Mouse (Mus musculus) hindbrain, embryonic 13.5 days (tissue): ENCODE results near the gene Nprl3. TPM values are rescaled to one million over a fixed set of nuclear protein-coding genes. Genes with fewer than 3 reads are reported as not detected.
A peak's percentile ranks its signal among the peaks of the same experiment; 100 is the strongest.

Experiments
- ATAC-seq: fragments of 200-750 bp; cut with Nextera tagmentation; 2 replicates; pipeline ENCODE4 v1.8.0; 2017; ENCODE audit warnings: moderate TSS enrichment; ENCODE audit not compliant: low FRiP score
- H3K27ac ChIP-seq: fragments of 300-500 bp; sonication (generic); 2 replicates; pipeline ENCODE4 v1.5.1; 2015; ENCODE audit warnings: inconsistent platforms, mild to moderate bottlenecking, moderate library complexity
- H3K27me3 ChIP-seq: fragments of 300-500 bp; sonication (generic); 2 replicates; pipeline ENCODE4 v1.6.1; 2015; ENCODE audit warnings: mild to moderate bottlenecking, inconsistent platforms
- H3K36me3 ChIP-seq: fragments of 300-500 bp; sonication (generic); 2 replicates; pipeline ENCODE4 v1.6.1; 2015; ENCODE audit warnings: mild to moderate bottlenecking, inconsistent platforms
- H3K4me1 ChIP-seq: fragments of 300-500 bp; sonication (generic); replicated peaks from 2 replicates; pipeline ENCODE4 v1.6.1; 2015; ENCODE audit warnings: inconsistent platforms
- H3K4me2 ChIP-seq: fragments of 300-500 bp; sonication (generic); 2 replicates; pipeline ENCODE4 v1.6.1; 2015; ENCODE audit warnings: inconsistent platforms, mild to moderate bottlenecking, moderate library complexity
- H3K4me3 ChIP-seq: fragments of 300-500 bp; sonication (generic); 2 replicates; pipeline ENCODE4 v1.5.1; 2015; ENCODE audit warnings: mild to moderate bottlenecking, inconsistent platforms
- H3K9ac ChIP-seq: fragments of 300-500 bp; sonication (generic); 2 replicates; pipeline ENCODE4 v1.6.1; 2015; ENCODE audit warnings: mild to moderate bottlenecking, inconsistent platforms
- H3K9me3 ChIP-seq: fragments of 300-500 bp; sonication (generic); 2 replicates; pipeline ENCODE4 v1.6.1; 2016; ENCODE audit warnings: inconsistent platforms
- WGBS: fragments of 180-500 bp; shearing (Covaris S2); methylation state at CpG from one replicate; pipeline ENCODE4 v1.1.7; 2015; 5-methylcytosine and 5-hydroxymethylcytosine counted together
- polyA plus RNA-seq: library from polyadenylated mRNA; unstranded; fragments of >200 nt; fragmentation: Nextera tagmentation; extraction: Ambion mirVana; gene quantifications from 2 replicates; pipeline ENCODE4 v1.2.1, GENCODE M21; 2015

The Nprl3 gene
- polyA plus RNA-seq, 1 experiment from 2014 or later: 43.5 TPM

DNA sequence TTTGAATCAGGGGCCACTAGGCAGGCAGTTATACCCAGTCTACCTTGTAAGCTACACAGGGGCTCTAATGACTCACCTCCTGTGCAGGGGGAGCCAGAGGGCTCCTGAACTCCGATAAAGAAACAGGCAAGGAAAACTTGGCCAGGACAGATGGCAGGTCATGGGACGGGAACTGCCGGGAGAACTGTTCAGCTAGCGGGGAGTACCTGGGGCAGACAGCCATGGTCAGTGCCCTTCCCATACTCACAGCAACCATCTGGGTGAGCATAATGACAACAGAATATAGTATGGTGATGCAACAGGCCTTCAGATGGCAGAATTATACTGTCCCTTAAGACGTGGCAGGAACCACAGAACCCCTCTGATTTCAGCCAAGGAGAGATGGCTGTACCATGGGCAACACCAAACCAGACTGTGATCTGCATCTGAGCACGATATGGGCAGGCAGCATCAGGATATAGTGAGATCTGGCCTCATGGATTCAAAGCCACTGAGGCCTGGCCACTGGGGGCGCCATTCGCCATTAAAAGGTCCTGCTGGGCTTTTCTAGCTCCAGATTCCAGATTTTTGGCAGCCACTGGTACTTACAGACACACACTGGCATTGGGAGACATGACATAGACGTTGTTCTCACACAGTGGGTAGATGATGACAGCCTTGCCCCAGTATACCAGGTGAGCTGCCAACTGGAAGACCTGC, 30.6 kb downstream of the Nprl3 start:
- H3K4me1 ChIP-seq: peaks cover 43% of the 10 kb centered on the region

DNA sequence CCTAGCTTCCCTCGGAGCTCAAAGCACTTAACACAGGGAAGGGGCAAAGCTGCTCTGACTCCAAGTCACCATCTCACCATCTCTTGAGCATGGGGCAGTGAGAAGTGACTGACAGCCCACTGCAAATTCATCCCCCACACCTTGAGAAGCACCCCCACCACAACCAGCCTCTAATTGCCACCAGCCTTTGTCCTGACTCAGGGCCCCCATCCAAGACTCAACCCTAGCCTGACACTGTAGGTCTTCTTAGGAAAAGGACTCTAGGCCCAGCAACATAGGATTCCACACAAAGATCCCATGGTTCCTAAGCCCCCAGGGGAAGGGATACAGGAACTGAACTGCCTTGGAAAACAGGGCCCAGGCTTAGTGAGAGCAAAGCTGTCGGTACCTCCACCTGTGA, 31.4 kb downstream of the Nprl3 start:
- H3K4me3 ChIP-seq: no peak overlapping the region
- H3K27ac ChIP-seq: peak overlapping the region; percentile 77
- H3K9me3 ChIP-seq: no peaks in the 10 kb centered on the region
- H3K9ac ChIP-seq: peak overlapping the region; percentile 26; the same call in 1 of the 2 replicates
- H3K36me3 ChIP-seq: peaks cover 68% of the 10 kb centered on the region
- WGBS: 64% methylated on average over 2 of the region's 2 CpGs
- H3K4me1 ChIP-seq: peaks cover 43% of the 10 kb centered on the region
- H3K27me3 ChIP-seq: no peaks in the 10 kb centered on the region
- no peak overlapping the region for H3K4me2 ChIP-seq
- ATAC-seq: peak; percentile 38

More for the DNA sequence above, 30.6 kb downstream of the Nprl3 start:
- Histone ChIP-seq H3K9ac (peak overlapping the region; percentile 46; the same call in 1 of the 2 replicates), H3K9me3 (no peaks in the 10 kb centered on the region), H3K27me3 (no peaks in the 10 kb centered on the region), H3K36me3 (peaks cover 68% of the 10 kb centered on the region), H3K4me2 (no peak overlapping the region), H3K4me3 (no peak overlapping the region), H3K27ac (peak overlapping the region; percentile 77)
- 54% methylated on average over 9 of the region's 9 CpGs for WGBS
- no peak for ATAC-seq

DNA sequence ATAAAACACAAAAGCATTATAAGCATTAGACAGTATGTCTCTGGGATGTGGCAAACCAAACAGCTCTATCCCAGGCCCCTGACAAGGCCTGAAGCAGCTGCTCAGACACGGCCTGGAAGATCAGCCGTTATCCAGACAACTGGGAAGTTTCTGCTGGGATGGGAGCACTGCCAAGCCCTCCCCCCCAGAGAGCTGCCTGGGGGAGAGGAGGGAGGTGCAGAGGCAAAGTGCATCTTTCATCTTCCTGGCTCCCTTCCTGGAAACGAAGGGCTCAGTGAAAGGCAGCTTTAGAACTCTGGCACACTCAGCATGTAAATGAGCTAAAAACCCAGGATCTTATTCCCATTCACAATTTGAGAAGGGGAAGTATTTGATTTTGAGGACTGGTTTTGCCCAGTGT, 31.9 kb downstream of the Nprl3 start:
- Histone ChIP-seq H3K4me1 (peaks cover 43% of the 10 kb centered on the region), H3K9me3 (no peaks in the 10 kb centered on the region), H3K4me3 (no peak overlapping the region), H3K9ac (peak overlapping the region; percentile 26), H3K27ac (peak overlapping the region; percentile 77), H3K27me3 (no peaks in the 10 kb centered on the region), H3K4me2 (no peak overlapping the region), H3K36me3 (peaks cover 68% of the 10 kb centered on the region)
- peak; percentile 36 for ATAC-seq
- WGBS: 30% methylated on average over 3 of the region's 3 CpGs

DNA sequence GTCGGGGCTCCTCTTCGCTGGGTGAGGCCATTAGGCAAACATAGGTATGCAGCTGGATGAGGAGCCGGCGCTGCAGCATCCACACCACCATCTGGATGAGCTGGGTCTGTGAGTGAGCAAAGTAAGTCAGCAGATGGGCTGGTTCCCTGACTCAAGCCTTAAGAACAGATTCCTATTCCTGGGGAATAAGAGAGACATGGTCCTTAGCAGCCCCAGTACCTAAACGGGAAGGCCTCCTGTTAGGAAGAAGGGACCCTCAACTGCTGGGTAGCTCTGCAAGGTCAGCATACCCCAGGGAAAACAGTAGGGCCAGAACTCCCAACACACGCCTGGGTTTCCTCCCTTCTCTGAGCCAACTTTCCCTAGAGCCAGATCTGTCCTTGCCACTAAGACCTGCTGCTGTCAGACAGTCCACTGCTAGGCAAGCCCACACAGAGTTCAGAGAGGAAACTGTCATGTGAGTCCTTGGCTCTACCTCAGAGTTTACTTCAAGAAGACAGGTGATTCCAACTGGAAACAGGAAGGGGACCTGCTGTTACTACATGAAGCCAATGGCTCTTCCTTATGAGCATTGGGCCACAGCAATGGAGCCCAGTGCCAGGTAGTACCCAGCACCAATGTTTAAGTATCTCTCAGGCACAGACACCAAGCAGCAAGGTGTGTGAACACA, 32.6 kb downstream of the Nprl3 start:
- no peak for ATAC-seq
- Histone ChIP-seq H3K4me2 (no peak overlapping the region), H3K4me3 (no peak overlapping the region), H3K27me3 (no peaks in the 10 kb centered on the region), H3K9ac (no peak overlapping the region; the same call in 1 of the 2 replicates), H3K27ac (peak overlapping the region; percentile 77), H3K9me3 (no peaks in the 10 kb centered on the region), H3K36me3 (peaks cover 68% of the 10 kb centered on the region), H3K4me1 (peaks cover 43% of the 10 kb centered on the region)
- WGBS: 85% methylated on average over 6 of the region's 6 CpGs

DNA sequence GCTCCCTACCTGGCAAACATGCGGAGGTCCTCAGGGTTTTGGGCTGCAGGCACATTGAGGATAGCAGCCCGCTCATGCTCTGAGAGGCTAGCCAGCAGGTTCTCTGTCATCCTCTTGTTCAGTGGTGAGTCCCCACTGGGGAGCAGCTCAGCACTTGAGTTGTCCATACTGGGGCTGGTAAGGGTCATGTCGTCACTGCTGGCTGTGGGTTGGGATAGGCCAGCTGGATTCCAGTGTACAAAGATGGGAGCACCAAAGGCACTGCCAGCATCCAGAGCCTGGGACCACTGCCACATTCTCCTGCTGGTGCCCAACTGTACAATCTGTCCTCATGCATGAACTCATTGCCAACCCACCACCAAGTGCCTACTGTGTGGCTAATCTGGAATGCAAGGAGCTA, 33.6 kb downstream of the Nprl3 start:
- Histone ChIP-seq H3K9me3 (no peaks in the 10 kb centered on the region), H3K9ac (0 out of 2 replicates have a peak overlapping the region, but pooled peaks have one; percentile 15), H3K4me1 (peaks cover 43% of the 10 kb centered on the region), H3K27ac (no peak overlapping the region), H3K27me3 (no peaks in the 10 kb centered on the region), H3K36me3 (peaks cover 70% of the 10 kb centered on the region), H3K4me3 (no peak overlapping the region), H3K4me2 (no peak overlapping the region)
- 88% methylated on average over 3 of the region's 3 CpGs for WGBS
- no peak for ATAC-seq

DNA sequence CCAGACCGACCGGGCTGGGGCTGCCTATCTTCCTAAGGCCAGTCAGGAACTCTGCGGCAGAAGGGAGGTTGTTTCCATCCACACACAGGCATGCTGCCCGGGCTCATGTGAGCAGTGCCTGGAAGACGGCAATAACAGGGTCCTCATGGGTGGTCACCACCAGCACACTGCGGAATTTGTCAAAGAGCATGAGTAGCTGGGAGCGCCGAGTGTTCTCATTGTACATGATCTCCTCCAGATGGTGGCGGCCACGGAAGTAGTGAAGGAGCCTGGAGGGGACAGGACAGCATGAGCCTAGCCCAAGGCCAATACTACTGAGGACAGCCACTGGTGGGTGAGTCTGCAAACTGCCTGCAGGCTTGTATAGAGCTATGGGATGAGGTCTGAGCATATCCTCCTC, 34.7 kb downstream of the Nprl3 start:
- Histone ChIP-seq H3K9me3 (no peaks in the 10 kb centered on the region), H3K9ac (no peak overlapping the region), H3K27ac (no peak overlapping the region), H3K27me3 (no peaks in the 10 kb centered on the region), H3K4me1 (peaks cover 46% of the 10 kb centered on the region), H3K4me3 (no peak overlapping the region), H3K36me3 (peaks cover 70% of the 10 kb centered on the region), H3K4me2 (no peak overlapping the region)
- no peak for ATAC-seq
- WGBS: 80% methylated on average over 10 of the region's 10 CpGs

DNA sequence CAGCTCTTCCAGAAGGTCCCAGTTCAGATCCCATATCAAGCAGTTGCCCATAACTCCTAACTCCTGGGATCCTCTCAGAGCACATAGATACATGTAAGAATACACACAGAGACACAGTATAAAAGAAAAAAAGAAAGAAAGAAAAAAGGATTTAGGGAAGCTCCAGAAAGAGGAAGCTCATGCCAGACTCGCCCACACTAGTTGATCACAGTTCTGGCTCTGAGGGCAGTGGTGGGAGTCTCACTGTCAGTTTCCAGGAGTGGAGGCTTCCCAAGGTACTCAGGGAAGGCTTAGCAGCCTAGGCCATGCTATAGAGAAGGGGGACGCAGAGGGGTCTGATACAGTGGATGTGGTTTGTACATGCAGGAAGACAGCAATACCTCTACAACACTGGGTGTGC, 36.4 kb downstream of the Nprl3 start:
- no peaks in the 10 kb centered on the region for H3K9me3 ChIP-seq
- no peak overlapping the region for H3K27ac ChIP-seq
- H3K9ac ChIP-seq: no peak overlapping the region
- no peak overlapping the region for H3K4me2 ChIP-seq
- peaks cover 63% of the 10 kb centered on the region for H3K36me3 ChIP-seq
- peaks cover 46% of the 10 kb centered on the region for H3K4me1 ChIP-seq
- no peaks in the 10 kb centered on the region for H3K27me3 ChIP-seq
- no peak for ATAC-seq
- H3K4me3 ChIP-seq: no peak overlapping the region
- 97% methylated on average over 2 of the region's 2 CpGs for WGBS

DNA sequence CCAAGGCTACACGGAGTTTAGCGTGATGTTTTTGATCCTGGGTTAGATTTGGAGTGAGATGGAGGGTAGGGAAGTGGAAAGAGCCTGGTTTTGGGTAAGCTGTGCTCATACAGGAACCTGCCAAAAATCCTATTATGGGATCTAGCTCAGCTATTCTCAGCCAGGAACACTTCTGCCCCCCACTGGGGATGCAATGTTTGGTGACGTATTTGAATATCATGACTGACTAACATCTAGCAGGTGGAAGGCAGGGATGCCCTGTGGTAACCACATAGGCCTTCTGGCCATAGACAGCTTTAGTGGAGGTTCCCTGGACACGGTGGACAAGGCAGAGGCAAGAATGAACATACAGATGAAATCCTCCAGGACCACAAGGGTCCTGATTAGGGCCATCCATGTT, 37.3 kb downstream of the Nprl3 start:
- no peak for ATAC-seq
- Histone ChIP-seq H3K9ac (no peak overlapping the region), H3K4me3 (no peak overlapping the region), H3K27ac (no peak overlapping the region), H3K9me3 (no peaks in the 10 kb centered on the region), H3K4me2 (no peak overlapping the region), H3K36me3 (peaks cover 63% of the 10 kb centered on the region), H3K27me3 (peaks cover 3% of the 10 kb centered on the region; the same call in 1 of the 2 replicates), H3K4me1 (peaks cover 46% of the 10 kb centered on the region)
- WGBS: 83% methylated on average over 4 of the region's 4 CpGs

DNA sequence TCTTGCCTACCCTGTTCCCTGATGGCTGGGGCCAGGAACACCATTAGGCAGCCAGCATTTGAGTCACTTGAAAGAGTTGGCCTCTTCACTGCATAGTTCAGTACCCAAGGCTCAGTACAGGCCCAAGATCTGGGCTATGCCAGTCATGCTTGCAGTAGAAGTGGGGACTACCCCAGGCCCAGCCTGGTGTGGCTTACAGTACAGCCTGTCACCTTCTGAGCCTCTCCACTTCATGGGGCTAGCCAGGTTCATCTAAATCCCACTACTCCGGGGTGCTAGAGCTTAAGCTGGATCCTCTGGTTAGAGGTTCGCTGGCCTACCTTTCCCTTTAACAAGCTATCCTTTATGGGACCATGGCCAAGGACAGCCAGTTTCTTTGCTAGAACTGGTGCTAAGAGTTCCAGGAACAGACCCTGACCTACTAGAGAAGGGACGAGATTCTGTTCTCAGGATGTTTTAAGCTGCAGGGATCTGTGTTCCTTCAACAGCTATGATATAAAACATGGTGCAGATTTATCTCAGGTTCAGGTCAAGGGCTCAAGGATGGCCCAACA, 39.1 kb downstream of the Nprl3 start:
- peaks cover 48% of the 10 kb centered on the region for H3K36me3 ChIP-seq
- no peak overlapping the region for H3K4me3 ChIP-seq
- H3K4me2 ChIP-seq: no peak overlapping the region
- ATAC-seq: no peak
- no peak overlapping the region for H3K27ac ChIP-seq
- 91% methylated on average over 3 of the region's 3 CpGs for WGBS
- peaks cover 18% of the 10 kb centered on the region for H3K27me3 ChIP-seq
- no peaks in the 10 kb centered on the region for H3K9me3 ChIP-seq
- 0 out of 2 replicates have a peak overlapping the region, but pooled peaks have one; percentile 16 for H3K9ac ChIP-seq
- H3K4me1 ChIP-seq: peaks cover 41% of the 10 kb centered on the region

DNA sequence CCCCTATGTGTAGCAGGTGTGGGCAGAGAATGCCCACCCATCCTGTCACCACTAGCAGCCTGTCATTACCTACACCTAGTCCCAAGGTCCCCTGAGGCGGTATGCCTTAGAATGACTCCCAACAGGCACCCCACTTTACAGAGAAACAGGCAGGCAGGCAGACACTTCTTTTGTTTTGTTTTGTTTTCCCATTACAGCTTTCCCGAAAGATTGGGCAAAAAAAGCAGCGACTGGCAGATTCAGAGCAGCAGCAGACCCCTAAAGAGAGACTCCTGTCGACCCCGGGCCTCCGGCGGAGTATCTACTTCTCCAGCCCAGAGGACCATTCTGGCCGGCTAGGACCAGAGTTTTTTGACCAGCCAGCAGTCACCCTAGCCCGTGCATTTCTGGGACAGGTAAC, 40.0 kb downstream of the Nprl3 start:
- H3K4me1 ChIP-seq: peaks cover 47% of the 10 kb centered on the region
- H3K9ac ChIP-seq: peak overlapping the region; percentile 90
- H3K27ac ChIP-seq: no peak overlapping the region
- H3K36me3 ChIP-seq: peaks cover 40% of the 10 kb centered on the region
- no peaks in the 10 kb centered on the region for H3K9me3 ChIP-seq
- H3K27me3 ChIP-seq: peaks cover 26% of the 10 kb centered on the region
- H3K4me2 ChIP-seq: peak overlapping the region; percentile 73
- no peak for ATAC-seq
- WGBS: 91% methylated on average over 9 of the region's 9 CpGs
- peak overlapping the region; percentile 64; the same call in 1 of the 2 replicates for H3K4me3 ChIP-seq

DNA sequence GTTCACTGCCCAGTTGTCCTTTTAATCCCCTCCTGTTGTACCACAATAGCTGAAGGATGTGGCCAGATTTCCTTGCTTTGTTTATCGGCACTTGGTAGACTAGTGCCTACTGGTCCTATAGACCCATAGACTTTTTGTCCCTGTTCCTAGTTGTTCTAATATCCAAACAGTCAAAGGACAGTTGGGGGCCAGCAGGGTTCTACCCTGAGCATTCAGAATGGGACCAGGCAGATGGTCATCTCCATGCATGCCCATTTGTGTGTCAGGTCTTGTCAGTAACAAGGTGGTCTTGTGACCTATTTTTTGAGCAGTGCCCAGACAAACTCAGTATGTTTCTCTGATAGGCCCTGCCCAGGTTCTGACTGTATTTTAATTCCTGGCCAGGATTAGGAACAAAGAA, 40.5 kb downstream of the Nprl3 start:
- WGBS: 39% methylated on average over 1 of the region's 1 CpGs
- Histone ChIP-seq H3K27me3 (peaks cover 31% of the 10 kb centered on the region), H3K27ac (peak overlapping the region; percentile 78; the same call in 1 of the 2 replicates), H3K9ac (peak overlapping the region; percentile 90), H3K9me3 (no peaks in the 10 kb centered on the region), H3K4me2 (peak overlapping the region; percentile 73), H3K36me3 (peaks cover 35% of the 10 kb centered on the region), H3K4me3 (peak overlapping the region; percentile 64), H3K4me1 (peaks cover 52% of the 10 kb centered on the region)
- ATAC-seq: no peak; the same call in 1 of the 2 replicates

DNA sequence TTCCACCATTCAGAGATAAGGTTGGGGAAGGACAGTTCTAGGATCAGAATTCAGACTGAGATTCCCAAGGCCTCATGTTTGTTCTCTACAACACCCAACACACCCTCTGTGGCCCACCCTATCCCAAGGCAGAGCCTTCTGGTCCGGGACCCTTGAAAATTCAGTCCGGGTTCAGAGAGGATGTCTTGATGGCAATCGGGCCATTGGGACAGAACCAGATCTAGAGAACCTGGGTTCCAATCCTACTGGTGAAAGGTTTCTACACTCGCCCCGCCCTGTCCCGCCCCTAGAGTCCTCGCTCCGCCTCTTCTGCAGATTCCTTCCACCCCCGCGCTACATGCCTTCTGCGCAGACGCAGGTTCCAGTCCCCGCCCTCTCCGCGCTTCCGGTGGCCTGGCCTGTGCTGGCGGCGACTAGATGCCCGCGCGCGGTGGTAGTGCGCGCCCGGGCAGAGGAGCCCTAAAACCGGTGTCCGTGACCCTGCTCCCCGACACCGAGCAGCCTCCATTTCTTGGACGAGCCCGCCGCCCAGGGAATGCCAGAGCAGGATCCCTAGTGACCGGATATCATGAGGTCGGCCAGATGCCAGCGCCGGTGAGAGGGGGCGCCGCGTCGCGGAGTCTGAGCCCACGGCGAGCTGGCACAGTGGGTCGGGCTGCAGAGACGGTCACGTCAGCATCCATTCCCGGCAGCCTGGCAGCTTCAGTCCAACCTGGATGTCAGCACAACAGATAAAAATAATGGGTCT, 41.2 kb downstream of the Nprl3 start, which contains the start of gene Mpg:
Mpg (plus strand) TSS at position 382 of the 748 bp plus-strand sequence.
- 4% methylated on average over 45 of the region's 47 CpGs for WGBS
- Histone ChIP-seq H3K9ac (peak within 1 kb of the TSS; percentile 90), H3K27me3 (peaks cover 37% of the 10 kb centered on the region), H3K9me3 (no peaks in the 10 kb centered on the region), H3K36me3 (peaks cover 27% of the 10 kb centered on the region), H3K4me3 (peak within 1 kb of the TSS; percentile 64), H3K4me1 (peaks cover 58% of the 10 kb centered on the region), H3K27ac (peak within 1 kb of the TSS; percentile 78), H3K4me2 (peak within 1 kb of the TSS; percentile 73)
- ATAC-seq: peak; percentile 77
